In the genomic region with DNA sequence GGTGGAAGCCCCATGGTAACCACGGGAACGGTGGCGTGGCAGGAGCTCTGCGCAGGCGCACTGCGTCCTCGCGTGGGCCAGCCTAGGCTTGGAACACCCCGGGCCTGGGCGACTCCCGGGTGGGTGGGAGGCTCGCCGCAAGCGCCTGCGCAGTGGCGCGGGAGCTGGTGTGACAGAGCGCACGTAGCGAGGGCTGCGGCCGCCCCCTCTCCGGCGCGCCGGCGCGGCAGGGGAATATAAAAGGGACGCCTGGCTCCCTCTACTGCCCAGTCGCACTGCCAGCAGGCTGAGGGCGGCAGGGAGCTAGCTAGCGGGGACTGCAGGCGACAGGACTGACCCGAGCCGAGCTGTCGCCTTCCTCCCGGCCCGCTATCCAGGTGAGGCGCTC, we compare ENCODE assay signal across 8 mouse cellular contexts. TPM values are rescaled to one million over a fixed set of nuclear protein-coding genes. Genes with fewer than 3 reads are reported as not detected.
A peak's percentile ranks its signal among the peaks of the same experiment; 100 is the strongest.
DNase-seq lines count a peak whose midpoint lies in the region; ATAC-seq and TF ChIP-seq lines count a peak whose summit lies in the region.

Gene P4ha1 (plus strand): TSS at position 197 of the 388 bp plus-strand sequence.

- peak within 1 kb of the TSS; percentile 96 for H3K9ac ChIP-seq in embryonic facial prominence, embryonic 15.5 days
- peak within 1 kb of the TSS; percentile 93 for H3K9ac ChIP-seq in kidney, embryonic 14.5 days (ENCODE audit: low read depth, low read length)
- H3K9ac ChIP-seq in limb, embryonic 15.5 days, result peak within 1 kb of the TSS; percentile 87

- peak; percentile 100 for ATAC-seq in embryonic facial prominence, embryonic 15.5 days (ENCODE audit: insufficient number of reproducible peaks, low FRiP score, low TSS enrichment, low read depth)
- peak; percentile 99 for ATAC-seq in kidney, embryonic 14.5 days (ENCODE audit: low FRiP score, low TSS enrichment)
- peak; percentile 99 for ATAC-seq in limb, embryonic 15.5 days (ENCODE audit: insufficient number of reproducible peaks, low FRiP score, low TSS enrichment, low read depth)

- DNase-seq in 416B (ENCODE audit: low read depth), result peak; percentile 97
- peak; percentile 99 for DNase-seq in heart, adult 9 months (ENCODE audit: low spot score in 2 of 2)
- DNase-seq in monocyte, adult 2 months (ENCODE audit: low read depth in 1 of 2, low spot score in 2 of 2), result peak; percentile 93 to 95
- peak; percentile 98 to 99 for DNase-seq in spleen, postnatal 36 days (ENCODE audit: low spot score in 2 of 2)

- TF ChIP-seq POLR2A in bone marrow, adult 2 months (IDR thresholded peaks at IDR 0.05; ENCODE audit: borderline replicate concordance, control insufficient read depth, low read depth, low read length), result peak; percentile 99

- under 1% methylated on average over 39 of the region's 39 CpGs for WGBS in bone marrow, adult 2 months
- WGBS in embryonic facial prominence, embryonic 15.5 days, result under 1% methylated on average over 39 of the region's 39 CpGs
- under 1% methylated on average over 38 of the region's 39 CpGs for WGBS in kidney, embryonic 14.5 days
- WGBS in limb, embryonic 15.5 days, result under 1% methylated on average over 38 of the region's 39 CpGs

- H3K36me3 ChIP-seq in embryonic facial prominence, embryonic 15.5 days, result no peaks in the 10 kb centered on the region
- no peaks in the 10 kb centered on the region for H3K36me3 ChIP-seq in kidney, embryonic 14.5 days (ENCODE audit: control insufficient read depth, insufficient read depth, low read length)
- no peaks in the 10 kb centered on the region for H3K36me3 ChIP-seq in limb, embryonic 15.5 days

- no peaks in the 10 kb centered on the region for H3K27me3 ChIP-seq in embryonic facial prominence, embryonic 15.5 days
- H3K27me3 ChIP-seq in kidney, embryonic 14.5 days (ENCODE audit: control insufficient read depth, insufficient read depth, low read length), result no peaks in the 10 kb centered on the region
- H3K27me3 ChIP-seq in limb, embryonic 15.5 days, result no peaks in the 10 kb centered on the region

- H3K9me3 ChIP-seq in embryonic facial prominence, embryonic 15.5 days (replicated peaks), result no peaks in the 10 kb centered on the region
- no peaks in the 10 kb centered on the region for H3K9me3 ChIP-seq in kidney, embryonic 14.5 days (ENCODE audit: control insufficient read depth, low read length)
- H3K9me3 ChIP-seq in limb, embryonic 15.5 days, result no peaks in the 10 kb centered on the region

- H3K4me3 ChIP-seq in bone marrow, adult 2 months (replicated peaks; ENCODE audit: control insufficient read depth, low read depth, low read length), result peak within 1 kb of the TSS; percentile 77
- peak within 1 kb of the TSS; percentile 88 for H3K4me3 ChIP-seq in embryonic facial prominence, embryonic 15.5 days (replicated peaks)
- peak within 1 kb of the TSS; percentile 84 for H3K4me3 ChIP-seq in kidney, embryonic 14.5 days (ENCODE audit: low read length)
- peak within 1 kb of the TSS; percentile 88 for H3K4me3 ChIP-seq in limb, embryonic 15.5 days

- peak within 1 kb of the TSS; percentile 56 for H3K4me2 ChIP-seq in embryonic facial prominence, embryonic 15.5 days (replicated peaks)
- H3K4me2 ChIP-seq in kidney, embryonic 14.5 days (replicated peaks; ENCODE audit: low read depth, low read length), result peak within 1 kb of the TSS; percentile 88
- H3K4me2 ChIP-seq in limb, embryonic 15.5 days, result peak within 1 kb of the TSS; percentile 63

- no peaks in the 10 kb centered on the region for H3K4me1 ChIP-seq in bone marrow, adult 2 months (ENCODE audit: control insufficient read depth, insufficient read depth, low read length)
- H3K4me1 ChIP-seq in embryonic facial prominence, embryonic 15.5 days, result peaks cover 22% of the 10 kb centered on the region
- peaks cover 3% of the 10 kb centered on the region; the same call in 1 of the 2 replicates for H3K4me1 ChIP-seq in kidney, embryonic 14.5 days (ENCODE audit: control insufficient read depth, insufficient read depth, low read length)
- H3K4me1 ChIP-seq in limb, embryonic 15.5 days, result peaks cover 17% of the 10 kb centered on the region

- TF ChIP-seq CTCF in bone marrow, adult 2 months (IDR thresholded peaks at IDR 0.05; ENCODE audit: control insufficient read depth, insufficient read depth, low read length), result peak; percentile 62

- H3K27ac ChIP-seq in bone marrow, adult 2 months (ENCODE audit: control insufficient read depth, insufficient read depth, low read depth, low read length, poor library complexity), result peak within 1 kb of the TSS; percentile 65
- H3K27ac ChIP-seq in embryonic facial prominence, embryonic 15.5 days (replicated peaks), result peak within 1 kb of the TSS; percentile 98
- H3K27ac ChIP-seq in kidney, embryonic 14.5 days (ENCODE audit: low read depth, low read length), result peak within 1 kb of the TSS; percentile 95
- H3K27ac ChIP-seq in limb, embryonic 15.5 days, result peak within 1 kb of the TSS; percentile 99

RNA-seq across cellular contexts. Expression of gene P4ha1, which starts in this region (rescaled TPM):
- 6.2 and 12.4 TPM in 2 replicates for polyA plus RNA-seq in bone marrow, adult 2 months (2011; ENCODE audit: insufficient read depth, insufficient read length, low replicate concordance, missing spikeins)
- polyA plus RNA-seq in embryonic facial prominence, embryonic 15.5 days (2015; fragmentation: Nextera tagmentation; extraction: Ambion mirVana), result 106 and 123 TPM in 2 replicates
- polyA plus RNA-seq in kidney, embryonic 14.5 days (2014; fragmentation: Nextera tagmentation; extraction: Ambion mirVana), result 31.7 and 43.7 TPM in 2 replicates
- polyA plus RNA-seq in limb, embryonic 15.5 days (2015; fragmentation: Nextera tagmentation; extraction: Ambion mirVana), result 146 and 152 TPM in 2 replicates

Comparison
In these comparisons a context has a peak if more than half of its experiments do, and no peak if none do; other contexts are left out.
1. Peak in every context shown above with its lines: DNase-seq, ATAC-seq, H3K4me3 ChIP-seq and H3K27ac ChIP-seq.